11 mouse cellular contexts compared by ENCODE assay signal in the genomic region with DNA sequence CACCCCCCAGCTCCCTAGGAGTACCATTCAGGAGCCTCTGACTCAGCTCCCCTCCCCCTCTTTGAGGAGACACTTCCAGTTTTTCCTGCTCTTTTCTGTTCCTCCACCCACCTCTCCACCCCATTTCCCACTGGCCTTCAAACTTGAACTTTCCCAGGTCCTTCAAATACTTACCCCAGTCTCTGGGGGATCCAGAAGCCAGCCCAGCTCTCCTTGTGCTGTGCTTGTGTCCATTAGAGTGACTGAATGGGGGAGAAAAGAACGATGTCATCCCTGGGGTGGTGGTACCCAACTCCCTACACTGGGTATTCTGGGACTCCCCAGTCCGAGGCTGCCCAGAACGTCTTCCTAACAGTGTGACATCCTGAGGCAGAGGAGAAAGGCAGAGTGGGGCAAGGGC. TPM values are rescaled to one million over a fixed set of nuclear protein-coding genes. Genes with fewer than 3 reads are reported as not detected.
DNase-seq lines count a peak whose midpoint lies in the region; ATAC-seq lines count a peak whose summit lies in the region.
"Had no signal": no experiment of that assay in that cellular context is flagged by ENCODE, and none has a peak within 500 bp of the region (broad histone marks: within the 10 kb centered on the region; RNA-seq: fewer than 3 reads in every experiment).

No protein-coding gene starts in this region.

- H3K4me3 ChIP-seq in heart, embryonic 14.5 days (ENCODE audit: control insufficient read depth in 1 of 2, insufficient read depth in 1 of 2, low read depth in 1 of 2, low read length in 2 of 2), result no peak overlapping the region
- no peak overlapping the region for H3K4me3 ChIP-seq in neural tube, embryonic 13.5 days
- no peak overlapping the region for H3K4me3 ChIP-seq in neural tube, embryonic 15.5 days (replicated peaks)
- peak overlapping the region; percentile 68 for H3K4me3 ChIP-seq in limb, embryonic 10.5 days
- peak overlapping the region; percentile 69 for H3K4me3 ChIP-seq in stomach, embryonic 16.5 days (replicated peaks; ENCODE audit: low read length)
- H3K4me3 ChIP-seq: left cerebral cortex, adult 2 months had no signal

- no peaks in the 10 kb centered on the region for H3K9me3 ChIP-seq in heart, embryonic 14.5 days (ENCODE audit: control insufficient read depth, low read length)
- H3K9me3 ChIP-seq in neural tube, embryonic 13.5 days, result no peaks in the 10 kb centered on the region
- no peaks in the 10 kb centered on the region for H3K9me3 ChIP-seq in neural tube, embryonic 15.5 days (replicated peaks)
- no peaks in the 10 kb centered on the region for H3K9me3 ChIP-seq in limb, embryonic 10.5 days (replicated peaks)
- H3K9me3 ChIP-seq in stomach, embryonic 16.5 days (replicated peaks; ENCODE audit: control insufficient read depth, low read length), result no peaks in the 10 kb centered on the region

- H3K9ac ChIP-seq in heart, embryonic 14.5 days (ENCODE audit: low read length), result 0 out of 2 replicates have a peak overlapping the region, but pooled peaks have one; percentile 19
- H3K9ac ChIP-seq in neural tube, embryonic 13.5 days, result no peak overlapping the region
- H3K9ac ChIP-seq in neural tube, embryonic 15.5 days (replicated peaks), result no peak overlapping the region
- H3K9ac ChIP-seq in stomach, embryonic 16.5 days (ENCODE audit: low read length), result peak overlapping the region; percentile 80

- ATAC-seq in heart, embryonic 14.5 days (ENCODE audit: insufficient number of reproducible peaks, insufficient read depth, low FRiP score, low read depth), result no peak
- ATAC-seq in neural tube, embryonic 13.5 days (ENCODE audit: low read depth), result peak; percentile 44; the same call in 1 of the 2 replicates
- ATAC-seq in neural tube, embryonic 15.5 days (ENCODE audit: low FRiP score), result no peak
- peak; percentile 9; the same call in 1 of the 2 replicates for ATAC-seq in stomach, embryonic 16.5 days (ENCODE audit: insufficient read depth, low FRiP score)
- ATAC-seq in frontal cortex, adult (ENCODE audit: low TSS enrichment), result no peak

- H3K27me3 ChIP-seq in heart, embryonic 14.5 days (ENCODE audit: control insufficient read depth, insufficient read depth, low read length), result no peaks in the 10 kb centered on the region
- peaks cover 14% of the 10 kb centered on the region for H3K27me3 ChIP-seq in neural tube, embryonic 13.5 days
- 0 out of 2 replicates have a peak, but pooled peaks cover 3% of the 10 kb centered on the region for H3K27me3 ChIP-seq in neural tube, embryonic 15.5 days (replicated peaks)
- H3K27me3 ChIP-seq in limb, embryonic 10.5 days (ENCODE audit: low read depth, poor library complexity, severe bottlenecking), result no peaks in the 10 kb centered on the region; the same call in 1 of the 2 replicates
- H3K27me3 ChIP-seq in stomach, embryonic 16.5 days (ENCODE audit: control insufficient read depth, insufficient read depth, low read length), result no peaks in the 10 kb centered on the region

- H3K4me2 ChIP-seq in heart, embryonic 14.5 days (ENCODE audit: low read length), result peak overlapping the region; percentile 88
- no peak overlapping the region for H3K4me2 ChIP-seq in neural tube, embryonic 13.5 days
- H3K4me2 ChIP-seq in neural tube, embryonic 15.5 days, result no peak overlapping the region
- H3K4me2 ChIP-seq in stomach, embryonic 16.5 days (ENCODE audit: low read depth, low read length), result peak overlapping the region; percentile 91

- WGBS in heart, embryonic 14.5 days, result 13% methylated on average over 3 of the region's 3 CpGs
- WGBS in neural tube, embryonic 13.5 days, result 7% methylated on average over 3 of the region's 3 CpGs
- 12% methylated on average over 3 of the region's 3 CpGs for WGBS in neural tube, embryonic 15.5 days
- 6% methylated on average over 3 of the region's 3 CpGs for WGBS in limb, embryonic 10.5 days
- 22% methylated on average over 3 of the region's 3 CpGs for WGBS in stomach, embryonic 16.5 days

- intact Hi-C loops in heart, postnatal 36 days (cut with DNase I), result loop anchor here (2.0 kb wide), 1 partner anchor 23 kb away; a partner anchor contains a TSS

- no peak for DNase-seq in heart, postnatal 36 days
- no peak for DNase-seq in limb, embryonic 10.5 days (ENCODE audit: low spot score)
- DNase-seq in spleen, postnatal 4 days (ENCODE audit: low spot score in 2 of 2), result no peak
- DNase-seq: adrenal gland, adult 8-10 months had no signal

- 0 out of 4 replicates have a peak overlapping the region, but pooled peaks of 1 of the 2 experiments have one; percentile 30 for H3K27ac ChIP-seq in heart, embryonic 14.5 days (replicated peaks in 1 of 2; ENCODE audit: control insufficient read depth in 1 of 2, insufficient read depth in 1 of 2, low read depth in 2 of 2, low read length in 2 of 2)
- H3K27ac ChIP-seq in neural tube, embryonic 13.5 days (replicated peaks), result no peak overlapping the region
- no peak overlapping the region for H3K27ac ChIP-seq in neural tube, embryonic 15.5 days (replicated peaks)
- H3K27ac ChIP-seq in limb, embryonic 10.5 days, result peak overlapping the region; percentile 85
- peak overlapping the region; percentile 53; the same call in 1 of the 2 replicates for H3K27ac ChIP-seq in stomach, embryonic 16.5 days (ENCODE audit: low read length)
- H3K27ac ChIP-seq: left cerebral cortex, adult 2 months had no signal

- peaks cover 28 to 53% of the 10 kb centered on the region in 2 experiments for H3K4me1 ChIP-seq in heart, embryonic 14.5 days (ENCODE audit: control insufficient read depth in 2 of 2, insufficient read depth in 2 of 2, low read length in 2 of 2)
- peaks cover 28% of the 10 kb centered on the region for H3K4me1 ChIP-seq in neural tube, embryonic 13.5 days (replicated peaks)
- peaks cover 14% of the 10 kb centered on the region for H3K4me1 ChIP-seq in neural tube, embryonic 15.5 days
- H3K4me1 ChIP-seq in limb, embryonic 10.5 days, result peaks cover 46% of the 10 kb centered on the region
- H3K4me1 ChIP-seq in stomach, embryonic 16.5 days (ENCODE audit: control insufficient read depth, insufficient read depth, low read length), result peaks cover 27% of the 10 kb centered on the region

- H3K36me3 ChIP-seq in heart, embryonic 14.5 days (ENCODE audit: control insufficient read depth, insufficient read depth, low read length), result no peaks in the 10 kb centered on the region
- no peaks in the 10 kb centered on the region for H3K36me3 ChIP-seq in neural tube, embryonic 13.5 days
- H3K36me3 ChIP-seq in neural tube, embryonic 15.5 days, result no peaks in the 10 kb centered on the region
- no peaks in the 10 kb centered on the region for H3K36me3 ChIP-seq in limb, embryonic 10.5 days
- H3K36me3 ChIP-seq in stomach, embryonic 16.5 days (ENCODE audit: control insufficient read depth, insufficient read depth, low read length), result no peaks in the 10 kb centered on the region

RNA-seq across cellular contexts. Expression of a gene that starts 1.1 kb away (rescaled TPM):
- polyA plus RNA-seq in heart, embryonic 14.5 days (2014; fragmentation: Nextera tagmentation; extraction: Ambion mirVana), result 0.96 and 1.1 TPM in 2 replicates
- total RNA-seq in heart, postnatal 36 days (2021), result under 1 TPM; 0.16 to 0.33 TPM
- 0.24 and 0.61 TPM in 2 replicates for polyA plus RNA-seq in neural tube, embryonic 13.5 days (2015; fragmentation: Nextera tagmentation; extraction: Ambion mirVana)
- 0.24 and 1.9 TPM in 2 replicates for polyA plus RNA-seq in neural tube, embryonic 15.5 days (2015; fragmentation: Nextera tagmentation; extraction: Ambion mirVana)
- polyA plus RNA-seq in limb, embryonic 10.5 days (2016; fragmentation: Nextera tagmentation; extraction: Ambion mirVana), result 7.2 and 7.7 TPM in 2 replicates
- polyA plus RNA-seq in stomach, embryonic 16.5 days (2015; fragmentation: Nextera tagmentation; extraction: Ambion mirVana), result 25.5 and 31.3 TPM in 2 replicates

RNA-seq across cellular contexts. Expression of a gene that starts 22.6 kb away (rescaled TPM):
- polyA plus RNA-seq in heart, embryonic 14.5 days (2014; fragmentation: Nextera tagmentation; extraction: Ambion mirVana), result 167 and 173 TPM in 2 replicates
- total RNA-seq in heart, postnatal 36 days (2021), result 10 to 100 TPM; 57.9 to 62.6 TPM
- 56.4 and 56.5 TPM in 2 replicates for polyA plus RNA-seq in neural tube, embryonic 13.5 days (2015; fragmentation: Nextera tagmentation; extraction: Ambion mirVana)
- polyA plus RNA-seq in neural tube, embryonic 15.5 days (2015; fragmentation: Nextera tagmentation; extraction: Ambion mirVana), result 60.0 and 72.5 TPM in 2 replicates
- 115 and 126 TPM in 2 replicates for polyA plus RNA-seq in limb, embryonic 10.5 days (2016; fragmentation: Nextera tagmentation; extraction: Ambion mirVana)
- polyA plus RNA-seq in stomach, embryonic 16.5 days (2015; fragmentation: Nextera tagmentation; extraction: Ambion mirVana), result 99.0 and 107 TPM in 2 replicates

RNA-seq across cellular contexts. Expression of a gene that starts 28.0 kb away (rescaled TPM):
- not detected in 2 replicates for polyA plus RNA-seq in heart, embryonic 14.5 days (2014; fragmentation: Nextera tagmentation; extraction: Ambion mirVana)
- not detected for total RNA-seq in heart, postnatal 36 days (2021)
- not detected in 2 replicates for polyA plus RNA-seq in neural tube, embryonic 13.5 days (2015; fragmentation: Nextera tagmentation; extraction: Ambion mirVana)
- not detected in 2 replicates for polyA plus RNA-seq in neural tube, embryonic 15.5 days (2015; fragmentation: Nextera tagmentation; extraction: Ambion mirVana)
- not detected in 2 replicates for polyA plus RNA-seq in limb, embryonic 10.5 days (2016; fragmentation: Nextera tagmentation; extraction: Ambion mirVana)
- polyA plus RNA-seq in stomach, embryonic 16.5 days (2015; fragmentation: Nextera tagmentation; extraction: Ambion mirVana), result not detected in 2 replicates
- total RNA-seq: heart, adult 18-20 months; left cerebral cortex, adult 2 months had no signal

RNA-seq across cellular contexts. Expression of a gene that starts 33.2 kb away (rescaled TPM):
- not detected in 2 replicates for polyA plus RNA-seq in heart, embryonic 14.5 days (2014; fragmentation: Nextera tagmentation; extraction: Ambion mirVana)
- total RNA-seq in heart, postnatal 36 days (2021), result under 1 TPM in 1 of 2 experiments, not detected in 1; 0.24 TPM
- polyA plus RNA-seq in neural tube, embryonic 13.5 days (2015; fragmentation: Nextera tagmentation; extraction: Ambion mirVana), result not detected in 2 replicates
- polyA plus RNA-seq in neural tube, embryonic 15.5 days (2015; fragmentation: Nextera tagmentation; extraction: Ambion mirVana), result not detected in 2 replicates
- polyA plus RNA-seq in limb, embryonic 10.5 days (2016; fragmentation: Nextera tagmentation; extraction: Ambion mirVana), result not detected in 2 replicates
- polyA plus RNA-seq in stomach, embryonic 16.5 days (2015; fragmentation: Nextera tagmentation; extraction: Ambion mirVana), result not detected in 2 replicates
- total RNA-seq: heart, adult 18-20 months; left cerebral cortex, adult 2 months had no signal

RNA-seq across cellular contexts. Expression of a gene that starts 47.6 kb away (rescaled TPM):
- 0.14 and 0.20 TPM in 2 replicates for polyA plus RNA-seq in heart, embryonic 14.5 days (2014; fragmentation: Nextera tagmentation; extraction: Ambion mirVana)
- under 1 TPM; 0.54 to 0.89 TPM for total RNA-seq in heart, postnatal 36 days (2021)
- polyA plus RNA-seq in neural tube, embryonic 13.5 days (2015; fragmentation: Nextera tagmentation; extraction: Ambion mirVana), result 7.4 and 8.1 TPM in 2 replicates
- 6.9 and 8.2 TPM in 2 replicates for polyA plus RNA-seq in neural tube, embryonic 15.5 days (2015; fragmentation: Nextera tagmentation; extraction: Ambion mirVana)
- 0.44 and 0.65 TPM in 2 replicates for polyA plus RNA-seq in limb, embryonic 10.5 days (2016; fragmentation: Nextera tagmentation; extraction: Ambion mirVana)
- polyA plus RNA-seq in stomach, embryonic 16.5 days (2015; fragmentation: Nextera tagmentation; extraction: Ambion mirVana), result 0.29 and 0.32 TPM in 2 replicates

Comparison
In these comparisons a context has a peak if more than half of its experiments do, and no peak if none do; other contexts are left out.
1. ATAC-seq: peak in neural tube, embryonic 13.5 days (single experiment) and stomach, embryonic 16.5 days (single experiment); none in heart, embryonic 14.5 days (single experiment), neural tube, embryonic 15.5 days (single experiment) and frontal cortex, adult (single experiment).
2. H3K27ac ChIP-seq: peak in limb, embryonic 10.5 days (single experiment) and stomach, embryonic 16.5 days (single experiment); none in neural tube, embryonic 13.5 days (single experiment) and neural tube, embryonic 15.5 days (single experiment).
3. H3K4me2 ChIP-seq: peak in heart, embryonic 14.5 days (single experiment) and stomach, embryonic 16.5 days (single experiment); none in neural tube, embryonic 13.5 days (single experiment) and neural tube, embryonic 15.5 days (single experiment).
4. H3K4me3 ChIP-seq: peak in limb, embryonic 10.5 days (single experiment) and stomach, embryonic 16.5 days (single experiment); none in heart, embryonic 14.5 days (0 of 2), neural tube, embryonic 13.5 days (single experiment) and neural tube, embryonic 15.5 days (single experiment).
5. H3K9ac ChIP-seq: peak in heart, embryonic 14.5 days (single experiment) and stomach, embryonic 16.5 days (single experiment); none in neural tube, embryonic 13.5 days (single experiment) and neural tube, embryonic 15.5 days (single experiment).